Mouse (Mus musculus): ENCODE results near the gene Zup1. TPM values are rescaled to one million over a fixed set of nuclear protein-coding genes. Genes with fewer than 3 reads are reported as not detected.
"Not testable (repeated sequence)": the region's sequence is repeated elsewhere in the genome, so short reads cannot be mapped to it uniquely, and the experiment has no call there.

Zup1 gene
- polyA plus RNA-seq, 1 experiment from 2014 or later: 16.8 TPM

DNA sequence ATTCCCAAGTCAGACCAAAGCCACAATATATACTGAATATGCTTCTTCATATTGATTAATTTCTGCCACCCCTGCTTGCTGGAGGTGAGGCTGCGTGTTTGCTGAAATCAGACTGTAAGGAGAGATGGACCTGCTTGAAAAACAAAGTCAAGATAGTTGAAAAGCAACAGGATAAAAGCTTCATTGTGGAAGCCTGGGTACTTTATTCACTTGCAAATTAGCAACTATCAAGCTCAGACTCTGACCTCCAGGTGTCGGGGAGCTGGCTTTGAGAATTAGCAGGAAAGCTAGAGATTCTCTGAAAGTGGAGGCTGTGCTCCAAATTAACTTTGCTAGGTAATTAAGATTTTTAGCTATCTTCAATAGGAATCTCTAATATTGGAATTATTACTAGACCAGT is 68.7 kb downstream of the Zup1 start:
- not testable (repeated sequence) for H3K27ac ChIP-seq; H3K9me3 ChIP-seq; H3K4me2 ChIP-seq (replicated peaks); H3K4me3 ChIP-seq (replicated peaks); H3K36me3 ChIP-seq; H3K27me3 ChIP-seq (replicated peaks); H3K4me1 ChIP-seq (replicated peaks); H3K9ac ChIP-seq; ATAC-seq
- WGBS: 88% methylated on average over 2 of the region's 2 CpGs

DNA sequence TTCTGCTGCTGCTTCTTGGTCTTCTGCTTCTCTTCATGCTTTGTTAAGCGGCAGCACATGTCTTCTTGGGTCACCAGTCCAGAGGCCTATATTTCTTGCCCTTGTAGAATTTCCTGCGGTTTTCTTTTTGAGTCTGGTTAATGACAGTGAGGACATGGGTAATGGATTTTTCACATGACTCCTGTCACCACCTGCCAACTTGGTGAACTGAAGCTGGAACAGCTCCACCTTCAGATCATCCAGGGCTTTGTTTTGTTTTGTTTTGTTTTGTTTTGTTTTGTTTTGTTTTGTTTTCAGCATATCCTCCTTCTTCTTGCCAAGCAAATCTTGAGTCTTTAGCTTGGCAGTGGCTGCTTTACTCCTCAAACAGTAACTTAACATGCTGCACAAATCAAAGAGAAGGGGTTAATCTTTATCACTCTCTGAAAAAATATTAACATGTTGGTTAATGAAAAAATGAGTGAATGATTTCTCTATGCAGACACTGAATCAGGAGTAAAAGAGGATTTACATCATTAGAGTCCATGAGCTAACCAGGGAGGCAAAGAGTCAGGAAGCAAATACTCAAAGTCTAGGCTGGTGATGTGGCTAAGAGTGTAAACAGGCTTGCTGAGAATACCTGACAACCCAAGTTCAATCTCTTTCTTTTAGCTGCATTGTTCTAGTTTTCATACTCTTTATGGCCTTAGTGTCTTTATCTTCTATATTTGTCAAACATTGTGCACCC is 78.2 kb downstream of the Zup1 start:
- H3K36me3 ChIP-seq: no peaks in the 10 kb centered on the region
- H3K4me1 ChIP-seq (replicated peaks): no peaks in the 10 kb centered on the region
- H3K4me3 ChIP-seq (replicated peaks): no peak overlapping the region
- no peaks in the 10 kb centered on the region for H3K27me3 ChIP-seq (replicated peaks)
- H3K9me3 ChIP-seq: no peaks in the 10 kb centered on the region
- H3K4me2 ChIP-seq (replicated peaks): no peak overlapping the region
- 86% methylated on average over 2 of the region's 2 CpGs for WGBS
- ATAC-seq: no peak
- no peak overlapping the region for H3K9ac ChIP-seq
- no peak overlapping the region for H3K27ac ChIP-seq

DNA sequence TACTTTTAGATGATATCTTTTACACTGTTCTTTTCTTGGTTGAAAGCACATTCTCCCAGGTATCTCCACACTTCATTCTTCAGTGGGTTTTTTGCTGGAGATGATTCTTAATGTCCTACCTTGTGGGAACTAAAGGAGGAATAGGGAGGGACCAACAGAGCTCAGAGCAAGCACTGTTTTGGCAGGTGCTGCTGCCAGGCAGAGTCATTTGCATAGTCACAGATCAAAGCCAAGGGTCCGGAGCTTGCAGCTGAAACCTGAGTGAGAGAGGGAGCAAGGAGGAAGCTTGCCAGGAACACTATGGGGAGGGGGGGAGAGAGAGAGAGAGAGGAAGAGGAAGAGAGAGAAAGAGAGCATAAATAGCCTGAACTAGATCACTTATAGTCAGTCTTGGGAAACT is 80.6 kb downstream of the Zup1 start:
- Histone ChIP-seq H3K4me1 (replicated peaks) (no peaks in the 10 kb centered on the region), H3K27ac (no peak overlapping the region)

More for the DNA sequence above, 80.6 kb downstream of the Zup1 start:
- 24% methylated on average over 1 of the region's 1 CpGs for WGBS
- no peak for ATAC-seq
- Histone ChIP-seq H3K9me3 (no peaks in the 10 kb centered on the region), H3K9ac (no peak overlapping the region), H3K27me3 (replicated peaks) (no peaks in the 10 kb centered on the region), H3K36me3 (no peaks in the 10 kb centered on the region), H3K4me3 (replicated peaks) (no peak overlapping the region), H3K4me2 (replicated peaks) (no peak overlapping the region)

Other genes with a start within 250 kb of the Zup1 start
- not detected in 2 replicates for gene Sult3a2, start 164.6 kb downstream of the Zup1 start, polyA plus RNA-seq (2015; fragmentation: Nextera tagmentation; extraction: Ambion mirVana)
- gene Sult3a1, start 93.5 kb downstream of the Zup1 start, polyA plus RNA-seq (2015; fragmentation: Nextera tagmentation; extraction: Ambion mirVana): not detected in 2 replicates
- 0.13 TPM in 1 of 2 replicates, not detected in the other for gene Rsph4a, start 46.2 kb downstream of the Zup1 start, polyA plus RNA-seq (2015; fragmentation: Nextera tagmentation; extraction: Ambion mirVana)
- gene Rwdd1, start 68.4 kb upstream of the Zup1 start, polyA plus RNA-seq (2015; fragmentation: Nextera tagmentation; extraction: Ambion mirVana): 102 and 122 TPM in 2 replicates
- not detected in 2 replicates for gene Trappc3l, start 86.3 kb upstream of the Zup1 start, polyA plus RNA-seq (2015; fragmentation: Nextera tagmentation; extraction: Ambion mirVana)
- not detected in 2 replicates for gene Calhm4, start 93.0 kb upstream of the Zup1 start, polyA plus RNA-seq (2015; fragmentation: Nextera tagmentation; extraction: Ambion mirVana)
- gene Calhm5, start 145.2 kb upstream of the Zup1 start, polyA plus RNA-seq (2015; fragmentation: Nextera tagmentation; extraction: Ambion mirVana): 0.87 and 0.98 TPM in 2 replicates
- gene Calhm6, start 176.7 kb upstream of the Zup1 start, polyA plus RNA-seq (2015; fragmentation: Nextera tagmentation; extraction: Ambion mirVana): 1.4 and 2.2 TPM in 2 replicates